In the genomic region with DNA sequence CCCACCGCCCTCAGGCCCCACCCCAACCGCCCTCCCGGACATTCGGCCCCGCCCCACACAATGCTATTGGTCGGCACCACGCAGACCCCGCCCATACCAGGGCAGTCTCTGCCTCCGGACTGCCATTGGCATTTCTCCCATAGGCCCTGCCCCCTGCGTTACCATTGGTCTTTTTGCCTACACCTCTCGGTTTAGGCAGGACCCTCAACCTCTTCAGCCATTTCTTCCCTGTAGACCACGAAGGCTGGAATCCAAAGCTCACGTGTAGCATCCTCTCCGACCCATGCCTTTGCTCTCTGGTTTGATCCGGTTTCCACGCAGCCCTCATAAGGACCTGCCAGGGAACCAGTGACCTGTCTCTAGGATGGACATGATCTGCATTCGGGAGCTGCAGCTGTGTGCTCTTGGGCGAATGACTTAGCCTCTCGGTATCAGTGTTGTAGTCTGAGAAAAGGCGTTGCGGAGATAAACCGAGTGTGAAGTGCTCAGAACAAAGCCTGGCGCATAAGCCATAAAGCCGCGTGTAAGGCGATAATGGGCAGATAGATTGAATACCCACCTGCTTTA, we compare ENCODE assay signal across 8 mouse cellular contexts. TPM values are rescaled to one million over a fixed set of nuclear protein-coding genes. Genes with fewer than 3 reads are reported as not detected.
DNase-seq lines count a peak whose midpoint lies in the region; ATAC-seq and TF ChIP-seq lines count a peak whose summit lies in the region.

No protein-coding gene starts in this region.

- 0 out of 2 replicates have a peak, but pooled peaks cover 8% of the 10 kb centered on the region for H3K27me3 ChIP-seq in heart, embryonic 10.5 days (ENCODE audit: insufficient read depth, poor library complexity, severe bottlenecking)
- H3K27me3 ChIP-seq in kidney, embryonic 14.5 days (ENCODE audit: control insufficient read depth, insufficient read depth, low read length): no peaks in the 10 kb centered on the region
- no peaks in the 10 kb centered on the region for H3K27me3 ChIP-seq in limb, embryonic 15.5 days
- no peaks in the 10 kb centered on the region for H3K27me3 ChIP-seq in midbrain, postnatal 0 days (ENCODE audit: insufficient read depth, low read length)

- 3% methylated on average over 24 of the region's 26 CpGs for WGBS in heart, embryonic 10.5 days
- WGBS in kidney, embryonic 14.5 days: 3% methylated on average over 25 of the region's 26 CpGs
- WGBS in limb, embryonic 15.5 days: 5% methylated on average over 26 of the region's 26 CpGs
- WGBS in midbrain, postnatal 0 days: 3% methylated on average over 24 of the region's 26 CpGs

- TF ChIP-seq CTCF in embryonic fibroblast, embryonic 13.5 days (IDR thresholded peaks at IDR 0.05; ENCODE audit: borderline replicate concordance, insufficient read depth, low read length): no peak
- TF ChIP-seq CTCF in midbrain, postnatal 0 days (IDR thresholded peaks at IDR 0.05): no peak

- TF ChIP-seq POLR2A in embryonic fibroblast, embryonic 13.5 days (IDR thresholded peaks at IDR 0.05; ENCODE audit: low read depth, low read length): peak; percentile 79

- H3K4me2 ChIP-seq in kidney, embryonic 14.5 days (replicated peaks; ENCODE audit: low read depth, low read length): peak overlapping the region; percentile 65
- peak overlapping the region; percentile 77 for H3K4me2 ChIP-seq in limb, embryonic 15.5 days
- peak overlapping the region; percentile 54 for H3K4me2 ChIP-seq in midbrain, postnatal 0 days (ENCODE audit: low read depth, low read length, poor library complexity, severe bottlenecking)

- peaks cover 12% of the 10 kb centered on the region for H3K36me3 ChIP-seq in heart, embryonic 10.5 days
- peaks cover 9% of the 10 kb centered on the region; the same call in 1 of the 2 replicates for H3K36me3 ChIP-seq in kidney, embryonic 14.5 days (ENCODE audit: control insufficient read depth, insufficient read depth, low read length)
- H3K36me3 ChIP-seq in limb, embryonic 15.5 days: peaks cover 8% of the 10 kb centered on the region
- H3K36me3 ChIP-seq in midbrain, postnatal 0 days (ENCODE audit: insufficient read depth, low read length): 0 out of 2 replicates have a peak, but pooled peaks cover 3% of the 10 kb centered on the region

- no peak overlapping the region for H3K27ac ChIP-seq in embryonic fibroblast, embryonic 13.5 days (ENCODE audit: insufficient read depth, low read length)
- H3K27ac ChIP-seq in heart, embryonic 10.5 days: peak overlapping the region; percentile 98
- peak overlapping the region; percentile 34; the same call in 1 of the 2 replicates for H3K27ac ChIP-seq in kidney, embryonic 14.5 days (ENCODE audit: low read depth, low read length)
- H3K27ac ChIP-seq in limb, embryonic 15.5 days: peak overlapping the region; percentile 68
- peak overlapping the region; percentile 86 for H3K27ac ChIP-seq in midbrain, postnatal 0 days (ENCODE audit: low read depth, low read length)

- no peaks in the 10 kb centered on the region for H3K9me3 ChIP-seq in heart, embryonic 10.5 days
- H3K9me3 ChIP-seq in kidney, embryonic 14.5 days (ENCODE audit: control insufficient read depth, low read length): no peaks in the 10 kb centered on the region
- H3K9me3 ChIP-seq in limb, embryonic 15.5 days: no peaks in the 10 kb centered on the region
- H3K9me3 ChIP-seq in midbrain, postnatal 0 days (ENCODE audit: low read length): no peaks in the 10 kb centered on the region

- 0 out of 2 replicates have a peak, but pooled peaks cover 2% of the 10 kb centered on the region for H3K4me1 ChIP-seq in embryonic fibroblast, embryonic 13.5 days (ENCODE audit: control insufficient read depth, insufficient read depth, low read length)
- peaks cover 61% of the 10 kb centered on the region for H3K4me1 ChIP-seq in heart, embryonic 10.5 days
- H3K4me1 ChIP-seq in kidney, embryonic 14.5 days (ENCODE audit: control insufficient read depth, insufficient read depth, low read length): peaks cover 40% of the 10 kb centered on the region
- H3K4me1 ChIP-seq in limb, embryonic 15.5 days: peaks cover 50% of the 10 kb centered on the region
- H3K4me1 ChIP-seq in midbrain, postnatal 0 days (ENCODE audit: insufficient read depth, low read length): peaks cover 20% of the 10 kb centered on the region

- H3K4me3 ChIP-seq in embryonic fibroblast, embryonic 13.5 days (ENCODE audit: insufficient read depth, low read length): peak overlapping the region; percentile 12; the same call in 1 of the 2 replicates
- H3K4me3 ChIP-seq in heart, embryonic 10.5 days: peak overlapping the region; percentile 96
- peak overlapping the region; percentile 97 for H3K4me3 ChIP-seq in kidney, embryonic 14.5 days (ENCODE audit: low read length)
- peak overlapping the region; percentile 98 for H3K4me3 ChIP-seq in limb, embryonic 15.5 days
- peak overlapping the region; percentile 97 for H3K4me3 ChIP-seq in midbrain, postnatal 0 days (ENCODE audit: low read depth, low read length)

- ATAC-seq in kidney, embryonic 14.5 days (ENCODE audit: low FRiP score, low TSS enrichment): peak; percentile 95
- ATAC-seq in limb, embryonic 15.5 days (ENCODE audit: insufficient number of reproducible peaks, low FRiP score, low TSS enrichment, low read depth): peak; percentile 92
- peak; percentile 92 for ATAC-seq in midbrain, postnatal 0 days (ENCODE audit: low FRiP score)

- peak; percentile 96 for DNase-seq in CD4-positive helper T cell, adult 2 months (ENCODE audit: low read depth, low spot score)
- DNase-seq in brain, adult 2 months (ENCODE audit: low read depth, low spot score): peak; percentile 99
- peak; percentile 99 for DNase-seq in heart, embryonic 10.5 days (ENCODE audit: low spot score)
- DNase-seq in midbrain, postnatal 0 days (ENCODE audit: low spot score): peak; percentile 99
- DNase-seq in spleen, postnatal 10 days (ENCODE audit: low spot score in 2 of 2): peak; percentile 92 to 99

- H3K9ac ChIP-seq in kidney, embryonic 14.5 days (ENCODE audit: low read depth, low read length): peak overlapping the region; percentile 99
- H3K9ac ChIP-seq in limb, embryonic 15.5 days: no peak overlapping the region
- peak overlapping the region; percentile 46; the same call in 1 of the 2 replicates for H3K9ac ChIP-seq in midbrain, postnatal 0 days (replicated peaks; ENCODE audit: low read length, poor library complexity, severe bottlenecking)

RNA-seq across cellular contexts. Expression of a gene that starts 0.4 kb away (rescaled TPM):
- polyA plus RNA-seq in embryonic fibroblast, embryonic 13.5 days (2011; ENCODE audit: insufficient read length, low read depth, missing spikeins): 79.6 and 95.0 TPM in 2 replicates
- 23.5 and 32.9 TPM in 2 replicates for polyA plus RNA-seq in heart, embryonic 10.5 days (2016; fragmentation: Nextera tagmentation; extraction: Ambion mirVana)
- 40.0 and 48.5 TPM in 2 replicates for polyA plus RNA-seq in kidney, embryonic 14.5 days (2014; fragmentation: Nextera tagmentation; extraction: Ambion mirVana)
- 29.9 and 34.1 TPM in 2 replicates for polyA plus RNA-seq in limb, embryonic 15.5 days (2015; fragmentation: Nextera tagmentation; extraction: Ambion mirVana)
- total RNA-seq in midbrain, postnatal 0 days (2014; rRNA removed): 196 and 204 TPM in 2 replicates
- 52.0 and 56.6 TPM in 2 replicates for polyA plus RNA-seq in midbrain, postnatal 0 days (2015; fragmentation: Nextera tagmentation; extraction: Ambion mirVana)

RNA-seq across cellular contexts. Expression of a gene that starts 42.1 kb away (rescaled TPM):
- polyA plus RNA-seq in embryonic fibroblast, embryonic 13.5 days (2011; ENCODE audit: insufficient read length, low read depth, missing spikeins): 7.1 and 8.2 TPM in 2 replicates
- polyA plus RNA-seq in heart, embryonic 10.5 days (2016; fragmentation: Nextera tagmentation; extraction: Ambion mirVana): 3.8 and 4.7 TPM in 2 replicates
- polyA plus RNA-seq in kidney, embryonic 14.5 days (2014; fragmentation: Nextera tagmentation; extraction: Ambion mirVana): 32.2 and 39.0 TPM in 2 replicates
- 16.9 and 19.7 TPM in 2 replicates for polyA plus RNA-seq in limb, embryonic 15.5 days (2015; fragmentation: Nextera tagmentation; extraction: Ambion mirVana)
- 55.6 and 56.6 TPM in 2 replicates for total RNA-seq in midbrain, postnatal 0 days (2014; rRNA removed)
- 20.1 and 22.5 TPM in 2 replicates for polyA plus RNA-seq in midbrain, postnatal 0 days (2015; fragmentation: Nextera tagmentation; extraction: Ambion mirVana)

RNA-seq across cellular contexts. Expression of a gene that starts 53.0 kb away (rescaled TPM):
- polyA plus RNA-seq in embryonic fibroblast, embryonic 13.5 days (2011; ENCODE audit: insufficient read length, low read depth, missing spikeins): 25.5 and 27.9 TPM in 2 replicates
- polyA plus RNA-seq in heart, embryonic 10.5 days (2016; fragmentation: Nextera tagmentation; extraction: Ambion mirVana): 11.4 and 17.9 TPM in 2 replicates
- 19.4 and 26.8 TPM in 2 replicates for polyA plus RNA-seq in kidney, embryonic 14.5 days (2014; fragmentation: Nextera tagmentation; extraction: Ambion mirVana)
- polyA plus RNA-seq in limb, embryonic 15.5 days (2015; fragmentation: Nextera tagmentation; extraction: Ambion mirVana): 22.3 and 23.7 TPM in 2 replicates
- 36.4 and 38.6 TPM in 2 replicates for total RNA-seq in midbrain, postnatal 0 days (2014; rRNA removed)
- polyA plus RNA-seq in midbrain, postnatal 0 days (2015; fragmentation: Nextera tagmentation; extraction: Ambion mirVana): 30.4 and 37.2 TPM in 2 replicates

RNA-seq across cellular contexts. Expression of a gene that starts 55.6 kb away (rescaled TPM):
- 10.2 and 12.4 TPM in 2 replicates for polyA plus RNA-seq in embryonic fibroblast, embryonic 13.5 days (2011; ENCODE audit: insufficient read length, low read depth, missing spikeins)
- 18.6 and 19.1 TPM in 2 replicates for polyA plus RNA-seq in heart, embryonic 10.5 days (2016; fragmentation: Nextera tagmentation; extraction: Ambion mirVana)
- 12.0 and 14.6 TPM in 2 replicates for polyA plus RNA-seq in kidney, embryonic 14.5 days (2014; fragmentation: Nextera tagmentation; extraction: Ambion mirVana)
- polyA plus RNA-seq in limb, embryonic 15.5 days (2015; fragmentation: Nextera tagmentation; extraction: Ambion mirVana): 24.4 and 25.7 TPM in 2 replicates
- 37.1 and 40.3 TPM in 2 replicates for total RNA-seq in midbrain, postnatal 0 days (2014; rRNA removed)
- 16.4 and 17.9 TPM in 2 replicates for polyA plus RNA-seq in midbrain, postnatal 0 days (2015; fragmentation: Nextera tagmentation; extraction: Ambion mirVana)

Comparison
In these comparisons a context has a peak if more than half of its experiments do, and no peak if none do; other contexts are left out.
1. H3K4me3 ChIP-seq: peak in every context shown above with its lines; median percentile 98 in limb, embryonic 15.5 days; 97 in kidney, embryonic 14.5 days; 97 in midbrain, postnatal 0 days; 96 in heart, embryonic 10.5 days; 12 in embryonic fibroblast, embryonic 13.5 days.